In the genomic region with DNA sequence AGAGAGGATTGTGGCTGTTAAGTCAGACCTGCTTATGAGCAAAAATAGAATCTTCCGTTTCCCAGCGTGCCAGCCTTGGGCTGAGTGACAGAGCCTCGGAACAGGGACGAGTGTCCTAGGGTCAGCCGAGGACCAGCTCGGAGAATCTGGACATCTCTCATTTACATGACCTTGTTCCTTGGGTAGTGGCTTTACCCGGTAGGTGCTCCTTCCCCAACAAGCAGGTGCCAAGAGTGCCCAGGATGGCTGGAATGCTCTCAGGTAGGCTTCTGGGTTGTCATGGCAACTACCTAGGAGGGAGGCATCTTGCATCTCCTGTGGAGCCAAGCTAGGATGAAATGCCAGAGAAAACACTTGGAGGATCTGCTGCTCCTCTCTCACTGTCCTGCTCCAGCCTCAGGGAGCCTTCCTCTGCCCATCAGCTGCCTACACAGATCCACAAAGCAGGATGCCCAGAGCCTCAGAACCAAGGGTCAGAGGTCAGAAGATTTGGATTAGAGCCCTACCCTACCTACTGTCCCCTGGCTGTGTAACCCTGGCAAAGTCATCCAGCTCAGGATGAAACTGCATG, we compare ENCODE assay signal across 20 mouse cellular contexts. TPM values are rescaled to one million over a fixed set of nuclear protein-coding genes. Genes with fewer than 3 reads are reported as not detected.
DNase-seq lines count a peak whose midpoint lies in the region; ATAC-seq and TF ChIP-seq lines count a peak whose summit lies in the region.
"Had no signal": no experiment of that assay in that cellular context is flagged by ENCODE, and none has a peak within 500 bp of the region (broad histone marks: within the 10 kb centered on the region; RNA-seq: fewer than 3 reads in every experiment).

No protein-coding gene starts in this region.

- 91% methylated on average over 7 of the region's 7 CpGs for WGBS in liver, adult 2 months
- WGBS in liver, postnatal 0 days (ENCODE audit: insufficient replicate concordance), result 77% methylated on average over 7 of the region's 7 CpGs

- ATAC-seq in liver, postnatal 0 days, result no peak
- no peak for ATAC-seq in erythroid progenitor cell, adult 5-6 weeks (replicated peaks; ENCODE audit: low FRiP score, poor library complexity, severe bottlenecking)
- ATAC-seq: forebrain, embryonic 16.5 days; intestine, embryonic 16.5 days; midbrain, embryonic 16.5 days had no signal

- H3K4me2 ChIP-seq in liver, postnatal 0 days (ENCODE audit: low read depth, low read length), result no peak overlapping the region
- H3K4me2 ChIP-seq: embryonic facial prominence, embryonic 13.5 days; heart, embryonic 12.5 days; hindbrain, embryonic 15.5 days had no signal

- intact Hi-C loops in heart, postnatal 36 days (cut with DNase I), result no loop called here

- no peak for TF ChIP-seq EP300 in liver, postnatal 0 days (IDR thresholded peaks at IDR 0.05; ENCODE audit: low read depth)

- TF ChIP-seq CTCF in liver, adult 2 months (IDR thresholded peaks at IDR 0.05; ENCODE audit: low read depth, low read length), result no peak
- TF ChIP-seq CTCF in liver, postnatal 0 days (IDR thresholded peaks at IDR 0.05; ENCODE audit: low read depth), result no peak

- H3K4me1 ChIP-seq in liver, adult 2 months (ENCODE audit: control insufficient read depth, insufficient read depth, low read length), result no peaks in the 10 kb centered on the region
- H3K4me1 ChIP-seq in liver, postnatal 0 days (ENCODE audit: insufficient read depth), result peaks cover 4% of the 10 kb centered on the region; the same call in 1 of the 2 replicates
- H3K4me1 ChIP-seq: embryonic facial prominence, embryonic 13.5 days; hindbrain, embryonic 15.5 days had no signal

- no peak overlapping the region for H3K4me3 ChIP-seq in liver, adult 2 months (ENCODE audit: insufficient read depth, low read depth, low read length)
- H3K4me3 ChIP-seq in liver, postnatal 0 days (ENCODE audit: low read depth, low read length), result no peak overlapping the region
- H3K4me3 ChIP-seq: embryonic facial prominence, embryonic 13.5 days; heart, embryonic 12.5 days; hindbrain, embryonic 15.5 days; layer of hippocampus, adult 2 months; megakaryocyte, embryonic 14.5 days had no signal

- no peaks in the 10 kb centered on the region for H3K36me3 ChIP-seq in liver, adult 2 months (ENCODE audit: control insufficient read depth, insufficient read depth, low read length)
- no peaks in the 10 kb centered on the region for H3K36me3 ChIP-seq in liver, postnatal 0 days (replicated peaks; ENCODE audit: insufficient read depth, low read length)
- H3K36me3 ChIP-seq: embryonic facial prominence, embryonic 13.5 days; heart, embryonic 12.5 days; hindbrain, embryonic 15.5 days had no signal

- H3K79me2 ChIP-seq in liver, adult 2 months (ENCODE audit: control insufficient read depth, insufficient read depth, low read length), result peaks cover 2% of the 10 kb centered on the region

- H3K27ac ChIP-seq in liver, adult 2 months (replicated peaks; ENCODE audit: insufficient read depth, low read depth, low read length), result no peak overlapping the region
- no peak overlapping the region for H3K27ac ChIP-seq in liver, postnatal 0 days (ENCODE audit: low read depth)
- H3K27ac ChIP-seq: embryonic facial prominence, embryonic 13.5 days; hindbrain, embryonic 15.5 days; layer of hippocampus, adult 2 months had no signal

- no peak overlapping the region for H3K9ac ChIP-seq in liver, adult 2 months (ENCODE audit: low read depth, low read length)
- no peak overlapping the region for H3K9ac ChIP-seq in liver, postnatal 0 days (replicated peaks)
- H3K9ac ChIP-seq: embryonic facial prominence, embryonic 13.5 days; heart, embryonic 12.5 days; hindbrain, embryonic 15.5 days had no signal

- TF ChIP-seq POLR2A in liver, adult 2 months (IDR thresholded peaks at IDR 0.05; ENCODE audit: extremely low read depth, insufficient read depth, low read length), result no peak

- no peaks in the 10 kb centered on the region for H3K27me3 ChIP-seq in liver, adult 2 months (ENCODE audit: control insufficient read depth, insufficient read depth, low read length)
- no peaks in the 10 kb centered on the region; the same call in 1 of the 2 replicates for H3K27me3 ChIP-seq in liver, postnatal 0 days (ENCODE audit: insufficient read depth, low read length)

- DNase-seq in gastrocnemius, adult 18-20 months (ENCODE audit: low spot score), result peak; percentile 37
- no peak for DNase-seq in gastrocnemius, adult 8-10 months (ENCODE audit: low spot score in 2 of 2)
- peak; percentile 43 for DNase-seq in liver, adult 2 months (ENCODE audit: extremely low read depth, low read depth, low spot score)
- no peak for DNase-seq in liver, postnatal 0 days
- peak; percentile 64 for DNase-seq in cerebellum, adult 8-10 months
- DNase-seq in skeletal muscle tissue, adult 2 months (ENCODE audit: low read depth, low spot score), result peak; percentile 46
- DNase-seq in heart, postnatal 36 days, result no peak
- DNase-seq: adrenal gland, postnatal 36 days; left cerebral cortex, postnatal 4 days; lung, adult 18-20 months; thymus, postnatal 14 days had no signal

- no peaks in the 10 kb centered on the region for H3K9me3 ChIP-seq in liver, postnatal 0 days (ENCODE audit: low read length)
- H3K9me3 ChIP-seq: embryonic facial prominence, embryonic 13.5 days; heart, embryonic 12.5 days; hindbrain, embryonic 15.5 days; megakaryocyte, embryonic 14.5 days had no signal

RNA-seq across cellular contexts. Expression of gene Lsm14b, which starts 4.6 kb away (rescaled TPM):
- total RNA-seq in gastrocnemius, adult 18-20 months (2021), result 10 to 100 TPM; 44.0 to 47.6 TPM
- total RNA-seq in gastrocnemius, adult 8-10 months (2022), result 10 to 100 TPM; 48.2 to 51.7 (median 50.2) TPM
- total RNA-seq in liver, adult 2 months (2014; rRNA removed), result 15.0 and 19.3 TPM in 2 replicates
- 14.5 and 15.4 TPM in 2 replicates for polyA plus RNA-seq in liver, adult 2 months (2012; rRNA removed)
- 1.6 and 1.7 TPM in 2 replicates for polyA plus RNA-seq in liver, postnatal 0 days (2015; fragmentation: Nextera tagmentation; extraction: Ambion mirVana)
- 10 to 100 TPM; 64.3 to 64.7 TPM for total RNA-seq in heart, postnatal 36 days (2021)
- total RNA-seq in erythroid progenitor cell, adult 5-6 weeks (2015; ENCODE audit: low replicate concordance), result 6.5 and 7.1 TPM in 2 replicates
- total RNA-seq in erythroid progenitor cell, adult 5-6 weeks (2017; ENCODE audit: low replicate concordance), result 5.7 and 11.3 TPM in 2 replicates

RNA-seq across cellular contexts. Expression of gene Psma7, which starts 22.1 kb away (rescaled TPM):
- 100 to 1,000 TPM; 147 to 149 TPM for total RNA-seq in gastrocnemius, adult 18-20 months (2021)
- total RNA-seq in gastrocnemius, adult 8-10 months (2022), result 100 to 1,000 TPM; 137 to 165 (median 152) TPM
- 191 and 199 TPM in 2 replicates for total RNA-seq in liver, adult 2 months (2014; rRNA removed)
- polyA plus RNA-seq in liver, adult 2 months (2012; rRNA removed), result 155 and 160 TPM in 2 replicates
- 264 and 278 TPM in 2 replicates for polyA plus RNA-seq in liver, postnatal 0 days (2015; fragmentation: Nextera tagmentation; extraction: Ambion mirVana)
- 100 to 1,000 TPM; 166 to 176 TPM for total RNA-seq in heart, postnatal 36 days (2021)
- 54.1 and 65.2 TPM in 2 replicates for total RNA-seq in erythroid progenitor cell, adult 5-6 weeks (2015; ENCODE audit: low replicate concordance)
- 69.1 and 112 TPM in 2 replicates for total RNA-seq in erythroid progenitor cell, adult 5-6 weeks (2017; ENCODE audit: low replicate concordance)

RNA-seq across cellular contexts. Expression of gene Ss18l1, which starts 22.1 kb away (rescaled TPM):
- total RNA-seq in gastrocnemius, adult 18-20 months (2021), result 1 to 10 TPM; 1.8 to 2.0 TPM
- total RNA-seq in gastrocnemius, adult 8-10 months (2022), result 1 to 10 TPM; 1.8 to 2.5 (median 2.1) TPM
- total RNA-seq in liver, adult 2 months (2014; rRNA removed), result 2.0 and 2.3 TPM in 2 replicates
- polyA plus RNA-seq in liver, adult 2 months (2012; rRNA removed), result 3.8 and 4.6 TPM in 2 replicates
- 0.50 and 0.62 TPM in 2 replicates for polyA plus RNA-seq in liver, postnatal 0 days (2015; fragmentation: Nextera tagmentation; extraction: Ambion mirVana)
- total RNA-seq in heart, postnatal 36 days (2021), result 1 to 10 TPM; 2.0 to 2.4 TPM
- 0.36 TPM in 1 of 2 replicates, not detected in the other for total RNA-seq in erythroid progenitor cell, adult 5-6 weeks (2015; ENCODE audit: low replicate concordance)
- total RNA-seq in erythroid progenitor cell, adult 5-6 weeks (2017; ENCODE audit: low replicate concordance), result 0.13 and 0.68 TPM in 2 replicates

RNA-seq across cellular contexts. Expression of gene Taf4, which starts 43.7 kb away (rescaled TPM):
- total RNA-seq in gastrocnemius, adult 18-20 months (2021), result 1 to 10 TPM; 7.7 to 8.3 TPM
- total RNA-seq in gastrocnemius, adult 8-10 months (2022), result 1 to 10 TPM; 7.2 to 9.6 (median 8.8) TPM
- total RNA-seq in liver, adult 2 months (2014; rRNA removed), result 4.0 and 4.2 TPM in 2 replicates
- 3.9 and 4.3 TPM in 2 replicates for polyA plus RNA-seq in liver, adult 2 months (2012; rRNA removed)
- 1.7 TPM in 2 replicates for polyA plus RNA-seq in liver, postnatal 0 days (2015; fragmentation: Nextera tagmentation; extraction: Ambion mirVana)
- 10 to 100 TPM; 15.5 to 21.3 TPM for total RNA-seq in heart, postnatal 36 days (2021)
- 51.6 and 57.3 TPM in 2 replicates for total RNA-seq in erythroid progenitor cell, adult 5-6 weeks (2015; ENCODE audit: low replicate concordance)
- 84.2 and 117 TPM in 2 replicates for total RNA-seq in erythroid progenitor cell, adult 5-6 weeks (2017; ENCODE audit: low replicate concordance)

RNA-seq across cellular contexts. Expression of gene Mtg2, which starts 50.2 kb away (rescaled TPM):
- 10 to 100 TPM; 15.0 to 15.3 TPM for total RNA-seq in gastrocnemius, adult 18-20 months (2021)
- total RNA-seq in gastrocnemius, adult 8-10 months (2022), result 10 to 100 TPM; 14.1 to 17.9 (median 16.3) TPM
- 19.6 and 22.4 TPM in 2 replicates for total RNA-seq in liver, adult 2 months (2014; rRNA removed)
- 15.6 and 17.8 TPM in 2 replicates for polyA plus RNA-seq in liver, adult 2 months (2012; rRNA removed)
- polyA plus RNA-seq in liver, postnatal 0 days (2015; fragmentation: Nextera tagmentation; extraction: Ambion mirVana), result 9.6 and 9.8 TPM in 2 replicates
- total RNA-seq in heart, postnatal 36 days (2021), result 10 to 100 TPM; 27.1 to 30.0 TPM
- 1.3 TPM in 1 of 2 replicates, not detected in the other for total RNA-seq in erythroid progenitor cell, adult 5-6 weeks (2015; ENCODE audit: low replicate concordance)
- total RNA-seq in erythroid progenitor cell, adult 5-6 weeks (2017; ENCODE audit: low replicate concordance), result 2.6 and 4.9 TPM in 2 replicates

Comparison
In these comparisons a context has a peak if more than half of its experiments do, and no peak if none do; other contexts are left out.
1. DNase-seq: peak in gastrocnemius, adult 18-20 months (single experiment), liver, adult 2 months (single experiment), cerebellum, adult 8-10 months (single experiment) and skeletal muscle tissue, adult 2 months (single experiment); none in gastrocnemius, adult 8-10 months (0 of 2), liver, postnatal 0 days (single experiment) and heart, postnatal 36 days (0 of 2).